Mouse (Mus musculus): ENCODE data around the gene Qsox2.

The Qsox2 gene

GRCm38 (mm10) chr2:26237290-26237782 is at the start of gene Qsox2:
TSS of gene Qsox2 (minus strand) at chr2:26237525.
- DNase-seq (ENCODE audit: low spot score): peak; percentile 88

GRCm38 (mm10) chr2:26286391-26286790 is 49.1 kb upstream of the Qsox2 start:
- DNase-seq (ENCODE audit: low spot score): no peak

GRCm38 (mm10) chr2:26285804-26286203 is 48.5 kb upstream of the Qsox2 start:
- peak; percentile 74 for DNase-seq (ENCODE audit: low spot score)

GRCm38 (mm10) chr2:26280594-26280993 is 43.3 kb upstream of the Qsox2 start:
- no peak for DNase-seq (ENCODE audit: low spot score)

GRCm38 (mm10) chr2:26279712-26280111 is 42.4 kb upstream of the Qsox2 start:
- DNase-seq (ENCODE audit: low spot score): no peak

GRCm38 (mm10) chr2:26273611-26274010 is 36.3 kb upstream of the Qsox2 start:
- DNase-seq (ENCODE audit: low spot score): peak; percentile 65

GRCm38 (mm10) chr2:26268216-26268615 is 30.9 kb upstream of the Qsox2 start:
- DNase-seq (ENCODE audit: low spot score): no peak

GRCm38 (mm10) chr2:26266066-26266742 is 28.9 kb upstream of the Qsox2 start:
- no peak for DNase-seq (ENCODE audit: low spot score)

GRCm38 (mm10) chr2:26265095-26265494 is 27.8 kb upstream of the Qsox2 start:
- DNase-seq (ENCODE audit: low spot score): no peak

- no peak for DNase-seq (ENCODE audit: low spot score)
Observed at GRCm38 (mm10) chr2:26264646-26265045, 27.3 kb upstream of the Qsox2 start.

GRCm38 (mm10) chr2:26257315-26258096 is 20.2 kb upstream of the Qsox2 start:
- DNase-seq (ENCODE audit: low spot score): no peak

GRCm38 (mm10) chr2:26254816-26255215 is 17.5 kb upstream of the Qsox2 start:
- no peak for DNase-seq (ENCODE audit: low spot score)

- no peak for DNase-seq (ENCODE audit: low spot score)
Observed at GRCm38 (mm10) chr2:26252514-26253206, 15.3 kb upstream of the Qsox2 start.

GRCm38 (mm10) chr2:26247531-26247930 is 10.2 kb upstream of the Qsox2 start:
- no peak for DNase-seq (ENCODE audit: low spot score)

- DNase-seq (ENCODE audit: low spot score): no peak
Observed at GRCm38 (mm10) chr2:26240841-26241240, 3.5 kb upstream of the Qsox2 start.

GRCm38 (mm10) chr2:26240330-26240729 is 3.0 kb upstream of the Qsox2 start:
- peak; percentile 54 for DNase-seq (ENCODE audit: low spot score)

GRCm38 (mm10) chr2:26236681-26237289 is 540 bp downstream of the Qsox2 start:
- DNase-seq (ENCODE audit: low spot score): no peak

GRCm38 (mm10) chr2:26234771-26235170 is 2.6 kb downstream of the Qsox2 start:
- no peak for DNase-seq (ENCODE audit: low spot score)

GRCm38 (mm10) chr2:26234253-26234652 is 3.1 kb downstream of the Qsox2 start:
- no peak for DNase-seq (ENCODE audit: low spot score)

GRCm38 (mm10) chr2:26231366-26231765 is 6.0 kb downstream of the Qsox2 start:
- DNase-seq (ENCODE audit: low spot score): no peak

GRCm38 (mm10) chr2:26230253-26230652 is 7.1 kb downstream of the Qsox2 start:
- peak; percentile 29 for DNase-seq (ENCODE audit: low spot score)

- peak; percentile 79 for DNase-seq (ENCODE audit: low spot score)
Observed at GRCm38 (mm10) chr2:26227788-26228187, 9.5 kb downstream of the Qsox2 start.

Measured in MN1 (cell line).